Mouse (Mus musculus) stomach, embryonic 15.5 days (tissue): ENCODE measurements around the gene Tfdp1. TPM values are rescaled to one million over a fixed set of nuclear protein-coding genes. Genes with fewer than 3 reads are reported as not detected.
A peak's percentile ranks its signal among the peaks of the same experiment; 100 is the strongest.
"Not testable (repeated sequence)": the region's sequence is repeated elsewhere in the genome, so short reads cannot be mapped to it uniquely, and the experiment has no call there.

Experiments
- ATAC-seq: fragments of 200-750 bp; cut with Nextera tagmentation; 2 replicates; pipeline ENCODE4 v1.8.0; 2017; ENCODE audit warnings: low read depth, moderate number of reproducible peaks, moderate TSS enrichment; ENCODE audit not compliant: insufficient read depth, low FRiP score
- H3K27ac ChIP-seq: fragments of 300-500 bp; sonication (generic); 2 replicates; pipeline ENCODE4 v1.5.1; 2015; ENCODE audit warnings: mild to moderate bottlenecking, inconsistent platforms
- H3K27me3 ChIP-seq: fragments of 300-500 bp; sonication (generic); replicated peaks from 2 replicates; pipeline ENCODE4 v1.6.1; 2015; ENCODE audit warnings: inconsistent platforms
- H3K36me3 ChIP-seq: fragments of 300-500 bp; sonication (generic); 2 replicates; pipeline ENCODE4 v1.6.1; 2015; ENCODE audit warnings: inconsistent platforms
- H3K4me1 ChIP-seq: fragments of 300-500 bp; sonication (generic); 2 replicates; pipeline ENCODE4 v1.6.1; 2015; ENCODE audit warnings: inconsistent platforms
- H3K4me2 ChIP-seq: fragments of 300-500 bp; sonication (generic); 2 replicates; pipeline ENCODE4 v1.6.1; 2015; ENCODE audit warnings: mild to moderate bottlenecking, inconsistent platforms
- H3K4me3 ChIP-seq: fragments of 300-500 bp; sonication (generic); replicated peaks from 2 replicates; pipeline ENCODE4 v1.5.1; 2015; ENCODE audit warnings: inconsistent platforms
- H3K9ac ChIP-seq: fragments of 300-500 bp; sonication (generic); 2 replicates; pipeline ENCODE4 v1.6.1; 2015; ENCODE audit warnings: inconsistent platforms
- H3K9me3 ChIP-seq: fragments of 300-500 bp; sonication (generic); 2 replicates; pipeline ENCODE4 v1.6.1; 2016; ENCODE audit warnings: inconsistent platforms
- WGBS: fragments of 180-500 bp; shearing (Covaris S2); methylation state at CpG from one replicate; pipeline ENCODE4 v1.1.7; 2015; 5-methylcytosine and 5-hydroxymethylcytosine counted together
- polyA plus RNA-seq: library from polyadenylated mRNA; unstranded; fragments of >200 nt; fragmentation: Nextera tagmentation; extraction: Ambion mirVana; gene quantifications from 2 replicates; pipeline ENCODE4 v1.2.1, GENCODE M21; 2015

The Tfdp1 gene
- polyA plus RNA-seq, 1 experiment from 2014 or later, result 156 TPM

GRCm38 (mm10) chr8:13334671-13335070, 3.9 kb upstream of the Tfdp1 start:
- H3K4me3 ChIP-seq, result no peak overlapping the region
- H3K4me2 ChIP-seq, result no peak overlapping the region
- 0 out of 2 replicates have a peak, but pooled peaks cover 3% of the 10 kb centered on the region for H3K4me1 ChIP-seq
- H3K9me3 ChIP-seq, result no peaks in the 10 kb centered on the region
- H3K27ac ChIP-seq, result no peak overlapping the region
- WGBS, result 63% methylated on average over 1 of the region's 1 CpGs
- no peak for ATAC-seq
- H3K36me3 ChIP-seq, result no peaks in the 10 kb centered on the region
- no peak overlapping the region for H3K9ac ChIP-seq
- H3K27me3 ChIP-seq, result no peaks in the 10 kb centered on the region

GRCm38 (mm10) chr8:13337245-13337644, 1.3 kb upstream of the Tfdp1 start:
- H3K36me3 ChIP-seq, H3K27ac ChIP-seq: not testable (repeated sequence)
- 58% methylated on average over 6 of the region's 6 CpGs for WGBS

GRCm38 (mm10) chr8:13337678-13338077, 873 bp upstream of the Tfdp1 start:
- Histone ChIP-seq H3K4me3 (no peak overlapping the region), H3K36me3 (peaks cover 10% of the 10 kb centered on the region), H3K9ac (no peak overlapping the region), H3K27me3 (no peaks in the 10 kb centered on the region), H3K27ac (no peak overlapping the region; the same call in 1 of the 2 replicates), H3K9me3 (no peaks in the 10 kb centered on the region), H3K4me1 (peaks cover 16% of the 10 kb centered on the region), H3K4me2 (0 out of 2 replicates have a peak overlapping the region, but pooled peaks have one; percentile 82)
- ATAC-seq, result no peak
- WGBS, result 62% methylated on average over 3 of the region's 3 CpGs

More at GRCm38 (mm10) chr8:13337245-13337644, 1.3 kb upstream of the Tfdp1 start:
- H3K4me3 ChIP-seq, H3K9ac ChIP-seq, H3K9me3 ChIP-seq, ATAC-seq, H3K27me3 ChIP-seq, H3K4me2 ChIP-seq: not testable (repeated sequence)
- peaks cover 14% of the 10 kb centered on the region for H3K4me1 ChIP-seq

GRCm38 (mm10) chr8:13338901-13339645, 522 bp downstream of the Tfdp1 start:
- peak overlapping the region; percentile 80 for H3K27ac ChIP-seq
- no peaks in the 10 kb centered on the region for H3K9me3 ChIP-seq
- no peaks in the 10 kb centered on the region for H3K27me3 ChIP-seq
- H3K36me3 ChIP-seq, result peaks cover 16% of the 10 kb centered on the region
- under 1% methylated on average over 69 of the region's 70 CpGs for WGBS
- H3K4me1 ChIP-seq, result peaks cover 16% of the 10 kb centered on the region
- ATAC-seq, result peak; percentile 53
- H3K4me2 ChIP-seq, result peak overlapping the region; percentile 82
- peak overlapping the region; percentile 94 for H3K9ac ChIP-seq
- H3K4me3 ChIP-seq, result peak overlapping the region; percentile 90

- peaks cover 22% of the 10 kb centered on the region for H3K36me3 ChIP-seq
- peak overlapping the region; percentile 90 for H3K4me3 ChIP-seq
- H3K9me3 ChIP-seq, result no peaks in the 10 kb centered on the region
- 3% methylated on average over 11 of the region's 11 CpGs for WGBS
- H3K27me3 ChIP-seq, result no peaks in the 10 kb centered on the region
- H3K4me1 ChIP-seq, result peaks cover 16% of the 10 kb centered on the region
- H3K27ac ChIP-seq, result no peak overlapping the region
- H3K4me2 ChIP-seq, result peak overlapping the region; percentile 82
- no peak for ATAC-seq
- peak overlapping the region; percentile 94 for H3K9ac ChIP-seq
These were observed 1.1 kb downstream of the Tfdp1 start for GRCm38 (mm10) chr8:13339646-13339990.

- WGBS, result 83% methylated on average over 8 of the region's 8 CpGs
- H3K4me1 ChIP-seq, result peaks cover 16% of the 10 kb centered on the region
- peak overlapping the region; percentile 82; the same call in 1 of the 2 replicates for H3K4me2 ChIP-seq
- H3K9ac ChIP-seq, result no peak overlapping the region
- peak overlapping the region; percentile 90; the same call in 1 of the 2 replicates for H3K4me3 ChIP-seq
- no peaks in the 10 kb centered on the region for H3K9me3 ChIP-seq
- ATAC-seq, result no peak
- no peak overlapping the region for H3K27ac ChIP-seq
- H3K27me3 ChIP-seq, result no peaks in the 10 kb centered on the region
- H3K36me3 ChIP-seq, result peaks cover 29% of the 10 kb centered on the region
These were observed 2.1 kb downstream of the Tfdp1 start for GRCm38 (mm10) chr8:13340650-13341049.

- Histone ChIP-seq H3K9ac (no peak overlapping the region), H3K4me3 (no peak overlapping the region), H3K9me3 (no peaks in the 10 kb centered on the region), H3K27ac (no peak overlapping the region), H3K27me3 (no peaks in the 10 kb centered on the region), H3K4me1 (peaks cover 16% of the 10 kb centered on the region), H3K36me3 (peaks cover 44% of the 10 kb centered on the region), H3K4me2 (no peak overlapping the region)
- WGBS, result 81% methylated on average over 2 of the region's 2 CpGs
- no peak for ATAC-seq
These were observed 3.8 kb downstream of the Tfdp1 start for GRCm38 (mm10) chr8:13342340-13342739.

GRCm38 (mm10) chr8:13343134-13343533, 4.6 kb downstream of the Tfdp1 start:
- ATAC-seq, result no peak
- Histone ChIP-seq H3K4me2 (no peak overlapping the region), H3K27me3 (no peaks in the 10 kb centered on the region), H3K9ac (no peak overlapping the region), H3K9me3 (no peaks in the 10 kb centered on the region), H3K4me3 (no peak overlapping the region), H3K36me3 (peaks cover 48% of the 10 kb centered on the region), H3K4me1 (peaks cover 13% of the 10 kb centered on the region), H3K27ac (no peak overlapping the region)
- 88% methylated on average over 4 of the region's 4 CpGs for WGBS

GRCm38 (mm10) chr8:13350052-13350451, 11.5 kb downstream of the Tfdp1 start:
- H3K4me1 ChIP-seq, result no peaks in the 10 kb centered on the region
- WGBS, result 87% methylated on average over 7 of the region's 7 CpGs
- peaks cover 64% of the 10 kb centered on the region for H3K36me3 ChIP-seq
- no peaks in the 10 kb centered on the region for H3K9me3 ChIP-seq
- no peaks in the 10 kb centered on the region for H3K27me3 ChIP-seq
- no peak overlapping the region for H3K4me3 ChIP-seq
- ATAC-seq, result no peak
- H3K9ac ChIP-seq, result no peak overlapping the region
- no peak overlapping the region for H3K27ac ChIP-seq
- H3K4me2 ChIP-seq, result no peak overlapping the region

- no peak overlapping the region for H3K4me3 ChIP-seq
- H3K4me1 ChIP-seq, result no peaks in the 10 kb centered on the region
- H3K27me3 ChIP-seq, result no peaks in the 10 kb centered on the region
- H3K4me2 ChIP-seq, result no peak overlapping the region
- peaks cover 65% of the 10 kb centered on the region for H3K36me3 ChIP-seq
- H3K9me3 ChIP-seq, result no peaks in the 10 kb centered on the region
- WGBS, result 76% methylated on average over 5 of the region's 5 CpGs
- ATAC-seq, result no peak
- H3K9ac ChIP-seq, result no peak overlapping the region
- H3K27ac ChIP-seq, result no peak overlapping the region
These were observed 13.0 kb downstream of the Tfdp1 start for GRCm38 (mm10) chr8:13351593-13351992.

- Histone ChIP-seq H3K9ac (no peak overlapping the region), H3K9me3 (no peaks in the 10 kb centered on the region), H3K27me3 (no peaks in the 10 kb centered on the region), H3K4me1 (no peaks in the 10 kb centered on the region), H3K36me3 (peaks cover 69% of the 10 kb centered on the region), H3K4me2 (no peak overlapping the region), H3K27ac (no peak overlapping the region), H3K4me3 (no peak overlapping the region)
- no peak for ATAC-seq
- 80% methylated on average over 8 of the region's 8 CpGs for WGBS
These were observed 14.1 kb downstream of the Tfdp1 start for GRCm38 (mm10) chr8:13352601-13353000.

GRCm38 (mm10) chr8:13353155-13353833, 14.7 kb downstream of the Tfdp1 start:
- 78% methylated on average over 9 of the region's 9 CpGs for WGBS
- H3K4me2 ChIP-seq, result no peak overlapping the region
- no peak for ATAC-seq

More at GRCm38 (mm10) chr8:13353155-13353833, 14.7 kb downstream of the Tfdp1 start:
- H3K36me3 ChIP-seq, result peaks cover 70% of the 10 kb centered on the region
- no peak overlapping the region for H3K4me3 ChIP-seq
- no peaks in the 10 kb centered on the region for H3K4me1 ChIP-seq
- H3K27me3 ChIP-seq, result no peaks in the 10 kb centered on the region
- no peak overlapping the region for H3K9ac ChIP-seq
- no peaks in the 10 kb centered on the region for H3K9me3 ChIP-seq
- no peak overlapping the region for H3K27ac ChIP-seq
